Comparison of ENCODE assay signal across 8 mouse cellular contexts in genomic region chr12:72664020-72664734, GRCm38 (mm10). TPM values are rescaled to one million over a fixed set of nuclear protein-coding genes. Genes with fewer than 3 reads are reported as not detected.
DNase-seq lines count a peak whose midpoint lies in the region; ATAC-seq and TF ChIP-seq lines count a peak whose summit lies in the region.

No protein-coding gene starts in this region.

- 15% methylated on average over 28 of the region's 28 CpGs for WGBS in liver, embryonic 12.5 days (ENCODE audit: insufficient replicate concordance)
- WGBS in midbrain, postnatal 0 days = 5% methylated on average over 28 of the region's 28 CpGs

- peak; percentile 28 for ATAC-seq in liver, embryonic 12.5 days
- peak; percentile 31; the same call in 1 of the 2 replicates for ATAC-seq in midbrain, postnatal 0 days (ENCODE audit: low FRiP score)

- peak overlapping the region; percentile 91 for H3K4me2 ChIP-seq in liver, embryonic 12.5 days
- peak overlapping the region; percentile 92 for H3K4me2 ChIP-seq in midbrain, postnatal 0 days (ENCODE audit: low read depth, low read length, poor library complexity, severe bottlenecking)

- H3K27ac ChIP-seq in ES-E14 (ENCODE audit: insufficient read depth, low read depth, low read length, poor library complexity, severe bottlenecking) = no peak overlapping the region
- H3K27ac ChIP-seq in liver, embryonic 12.5 days = no peak overlapping the region
- peak overlapping the region; percentile 47 for H3K27ac ChIP-seq in midbrain, postnatal 0 days (ENCODE audit: low read depth, low read length)

- peaks cover 0 to 5% of the 10 kb centered on the region in 2 experiments; a peak in 1 of 4 replicates for H3K4me1 ChIP-seq in ES-E14 (ENCODE audit: control insufficient read depth in 2 of 2, insufficient read depth in 2 of 2, low read length in 2 of 2, poor library complexity in 1 of 2)
- peaks cover 20% of the 10 kb centered on the region for H3K4me1 ChIP-seq in liver, embryonic 12.5 days
- H3K4me1 ChIP-seq in midbrain, postnatal 0 days (ENCODE audit: insufficient read depth, low read length) = peaks cover 4% of the 10 kb centered on the region; the same call in 1 of the 2 replicates

- no peak for TF ChIP-seq CTCF in midbrain, postnatal 0 days (IDR thresholded peaks at IDR 0.05)

- in situ Hi-C loops in ES-E14 (cut with MboI; ENCODE audit: low sequenced_read_pairs in 2 of 2, unreplicated experiment in 2 of 2) = loop anchor here in 1 of 2 experiments (25.0 kb wide), 1 partner anchor 202 kb away; no protein-coding TSS in a partner anchor

- no peaks in the 10 kb centered on the region for H3K36me3 ChIP-seq in ES-E14 (ENCODE audit: control insufficient read depth, insufficient read depth, low read length, poor library complexity, severe bottlenecking)
- no peaks in the 10 kb centered on the region for H3K36me3 ChIP-seq in liver, embryonic 12.5 days
- H3K36me3 ChIP-seq in midbrain, postnatal 0 days (ENCODE audit: insufficient read depth, low read length) = no peaks in the 10 kb centered on the region

- H3K27me3 ChIP-seq in liver, embryonic 12.5 days (replicated peaks) = no peaks in the 10 kb centered on the region
- no peaks in the 10 kb centered on the region for H3K27me3 ChIP-seq in midbrain, postnatal 0 days (ENCODE audit: insufficient read depth, low read length)

- H3K4me3 ChIP-seq in ES-E14 (ENCODE audit: insufficient read depth in 1 of 2, low read depth in 1 of 2, low read length in 2 of 2, poor library complexity in 1 of 2, severe bottlenecking in 1 of 2) = peak overlapping the region; percentile 52 to 66
- H3K4me3 ChIP-seq in liver, embryonic 12.5 days = peak overlapping the region; percentile 63
- H3K4me3 ChIP-seq in midbrain, postnatal 0 days (ENCODE audit: low read depth, low read length) = peak overlapping the region; percentile 63

- no peaks in the 10 kb centered on the region for H3K9me3 ChIP-seq in ES-E14 (ENCODE audit: control insufficient read depth, insufficient read depth, low read depth, low read length)
- H3K9me3 ChIP-seq in liver, embryonic 12.5 days (replicated peaks) = no peaks in the 10 kb centered on the region
- no peaks in the 10 kb centered on the region for H3K9me3 ChIP-seq in midbrain, postnatal 0 days (ENCODE audit: low read length)

- DNase-seq in 3T3-L1 (ENCODE audit: low read depth, low spot score) (peak; percentile 59), ES-E14 (ENCODE audit: low read depth, low spot score) (no peak)
- peak; percentile 41 for DNase-seq in cerebellum, adult 8-10 months
- peak; percentile 28 to 60 for DNase-seq in heart, adult 18-20 months
- DNase-seq in kidney, adult 18-20 months = peak; percentile 33
- peak; percentile 54 for DNase-seq in midbrain, postnatal 0 days (ENCODE audit: low spot score)
- DNase-seq in spleen, postnatal 10 days (ENCODE audit: low spot score in 2 of 2) = no peak

- peak overlapping the region; percentile 36 for H3K9ac ChIP-seq in ES-E14 (ENCODE audit: insufficient read depth, low read depth, low read length, poor library complexity, severe bottlenecking)
- peak overlapping the region; percentile 67 for H3K9ac ChIP-seq in liver, embryonic 12.5 days
- peak overlapping the region; percentile 65 for H3K9ac ChIP-seq in midbrain, postnatal 0 days (replicated peaks; ENCODE audit: low read length, poor library complexity, severe bottlenecking)

TF ChIP-seq in ES-E14, 5 proteins besides CTCF, POLR2A, EP300 and RAD21:
- TF ChIP-seq HCFC1 (IDR thresholded peaks at IDR 0.05; ENCODE audit: borderline replicate concordance, insufficient read depth, low read length) (no peak), MAFK (IDR thresholded peaks at IDR 0.05; ENCODE audit: insufficient read depth, low read depth, low read length) (peak; percentile 57; the same call in 1 of the 2 replicates)

RNA-seq across cellular contexts. Expression of gene Dhrs7, which starts 0.5 kb away (rescaled TPM):
- total RNA-seq in ES-E14 (2012; rRNA removed) = 11.1 and 24.3 TPM in 2 replicates
- 10 to 100 TPM; 61.7 to 74.5 TPM for total RNA-seq in heart, adult 18-20 months (2021)
- polyA plus RNA-seq in liver, embryonic 12.5 days (2016; fragmentation: Nextera tagmentation; extraction: Ambion mirVana) = 10.3 and 11.0 TPM in 2 replicates
- 10.5 and 12.3 TPM in 2 replicates for total RNA-seq in midbrain, postnatal 0 days (2014; rRNA removed)
- polyA plus RNA-seq in midbrain, postnatal 0 days (2015; fragmentation: Nextera tagmentation; extraction: Ambion mirVana) = 26.3 and 28.5 TPM in 2 replicates

RNA-seq across cellular contexts. Expression of gene Gm4756, which starts 14.7 kb away (rescaled TPM):
- total RNA-seq in ES-E14 (2012; rRNA removed) = 0.63 and 0.67 TPM in 2 replicates
- total RNA-seq in heart, adult 18-20 months (2021) = not detected
- not detected in 2 replicates for polyA plus RNA-seq in liver, embryonic 12.5 days (2016; fragmentation: Nextera tagmentation; extraction: Ambion mirVana)
- not detected in 2 replicates for total RNA-seq in midbrain, postnatal 0 days (2014; rRNA removed)
- not detected in 2 replicates for polyA plus RNA-seq in midbrain, postnatal 0 days (2015; fragmentation: Nextera tagmentation; extraction: Ambion mirVana)

Comparison
In these comparisons a context has a peak if more than half of its experiments do, and no peak if none do; other contexts are left out.
1. DNase-seq: peak in 3T3-L1 (single experiment), cerebellum, adult 8-10 months (single experiment), heart, adult 18-20 months (2 of 2), kidney, adult 18-20 months (single experiment) and midbrain, postnatal 0 days (single experiment); none in ES-E14 (single experiment) and spleen, postnatal 10 days (0 of 2).
2. Peak in every context shown above with its lines, with median percentiles within 50 percentile points of each other: H3K4me3 ChIP-seq and H3K9ac ChIP-seq.